Mouse (Mus musculus) small intestine, adult 2 months (tissue): ENCODE measurements around the gene Wnt16.

Experiments used
- CTCF ChIP-seq: fragments of 200-500 bp; IDR thresholded peaks from 2 replicates; pipeline ENCODE4 v1.5.1; 2012; ENCODE audit warnings: low read depth, mild to moderate bottlenecking, control low read depth, inconsistent platforms, low read length, moderate library complexity, mixed read lengths; ENCODE audit not compliant: insufficient replicate concordance, insufficient read length; ENCODE audit errors: extremely low read depth
- POLR2A ChIP-seq: fragments of 200-500 bp; IDR thresholded peaks from 2 replicates; pipeline ENCODE4 v1.6.1; 2012; ENCODE audit warnings: low read depth, mild to moderate bottlenecking, control low read depth, inconsistent platforms, low read length, moderate library complexity

DNA sequence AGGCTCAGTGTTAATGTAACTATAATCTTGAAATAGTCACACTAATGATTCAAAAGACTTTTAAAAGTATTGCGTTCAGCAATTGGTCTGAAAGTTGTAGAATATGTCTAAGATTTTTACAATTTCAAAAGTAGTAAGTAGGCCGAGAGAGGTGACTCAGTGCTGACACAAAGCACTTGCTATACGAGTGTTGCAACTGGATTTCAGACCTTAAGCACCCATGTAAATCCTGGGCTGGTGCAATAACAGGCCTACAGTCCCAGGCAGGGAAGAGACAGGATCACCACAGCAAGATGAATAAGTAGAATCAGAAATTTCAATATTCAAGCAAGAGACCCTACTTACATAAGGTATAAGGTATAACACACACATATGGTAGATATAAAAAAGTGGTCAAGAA is 10.1 kb upstream of the Wnt16 start:
- TF ChIP-seq POLR2A (no peak), CTCF (no peak)
